ENCODE assay signal across 21 mouse cellular contexts in the genomic region with DNA sequence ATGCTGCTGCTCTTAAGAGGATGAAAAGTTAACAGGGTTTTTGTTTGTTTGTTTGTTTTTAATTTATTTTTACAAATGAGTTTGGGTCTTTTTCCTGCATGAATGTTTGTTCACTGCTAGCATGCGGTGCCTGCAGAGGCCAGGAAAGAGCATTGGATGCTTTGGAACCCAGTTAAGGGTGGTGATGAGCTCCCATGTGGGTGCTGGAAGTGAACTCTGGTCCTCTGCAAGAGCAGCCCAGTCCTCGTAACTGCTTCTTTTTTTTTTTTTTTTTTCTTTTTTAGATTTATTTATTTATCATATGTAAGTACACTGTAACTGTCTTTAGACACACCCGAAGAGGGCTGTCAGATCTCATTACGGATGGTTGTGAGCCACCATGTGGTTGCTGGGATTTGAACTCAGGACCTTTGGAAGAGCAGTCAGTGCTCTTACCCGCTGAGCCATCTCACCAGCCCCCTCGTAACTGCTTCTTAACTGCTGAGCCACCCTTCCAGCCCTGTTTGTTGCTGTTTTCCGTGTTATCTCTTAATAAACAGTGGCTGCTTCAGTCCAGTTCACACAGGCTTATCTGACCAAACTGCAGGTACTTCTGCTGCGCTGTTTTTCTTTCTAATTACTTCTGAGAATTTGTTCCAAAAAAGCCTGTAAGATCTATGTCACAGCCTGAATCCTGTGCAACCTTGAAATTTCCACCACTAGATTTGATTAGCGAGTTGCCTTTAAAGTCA. TPM values are rescaled to one million over a fixed set of nuclear protein-coding genes. Genes with fewer than 3 reads are reported as not detected.
A peak's percentile ranks its signal among the peaks of the same experiment; 100 is the strongest.
DNase-seq lines count a peak whose midpoint lies in the region; ATAC-seq and TF ChIP-seq lines count a peak whose summit lies in the region.
"Had no signal": no experiment of that assay in that cellular context is flagged by ENCODE, and none has a peak within 500 bp of the region (broad histone marks: within the 10 kb centered on the region; RNA-seq: fewer than 3 reads in every experiment).

No protein-coding gene starts in this region.

- 82% methylated on average over 9 of the region's 9 CpGs for WGBS in stomach, embryonic 15.5 days
- 73% methylated on average over 9 of the region's 9 CpGs for WGBS in stomach, postnatal 0 days
- WGBS in liver, embryonic 15.5 days (ENCODE audit: insufficient replicate concordance) = 31% methylated on average over 9 of the region's 9 CpGs

- no peak overlapping the region for H3K27ac ChIP-seq in stomach, embryonic 15.5 days
- no peak overlapping the region for H3K27ac ChIP-seq in stomach, postnatal 0 days (replicated peaks)
- peak overlapping the region; percentile 88 for H3K27ac ChIP-seq in liver, embryonic 15.5 days (replicated peaks)
- H3K27ac ChIP-seq: hindbrain, embryonic 12.5 days; limb, embryonic 13.5 days; lung, embryonic 15.5 days; macrophage; midbrain, embryonic 13.5 days had no signal

- TF ChIP-seq EP300 in stomach, postnatal 0 days (optimal IDR thresholded peaks at IDR 0.05) = no peak

- no peak overlapping the region for H3K4me2 ChIP-seq in stomach, embryonic 15.5 days
- no peak overlapping the region for H3K4me2 ChIP-seq in stomach, postnatal 0 days (replicated peaks; ENCODE audit: low read depth)
- H3K4me2 ChIP-seq in liver, embryonic 15.5 days = no peak overlapping the region
- H3K4me2 ChIP-seq: hindbrain, embryonic 12.5 days; limb, embryonic 13.5 days; lung, embryonic 15.5 days; midbrain, embryonic 13.5 days had no signal

- no peaks in the 10 kb centered on the region for H3K9me3 ChIP-seq in stomach, embryonic 15.5 days
- no peaks in the 10 kb centered on the region for H3K9me3 ChIP-seq in stomach, postnatal 0 days (ENCODE audit: control insufficient read depth, low read length)
- no peaks in the 10 kb centered on the region for H3K9me3 ChIP-seq in liver, embryonic 15.5 days (replicated peaks)
- H3K9me3 ChIP-seq: heart, embryonic 10.5 days; hindbrain, embryonic 12.5 days; limb, embryonic 13.5 days; lung, embryonic 15.5 days; midbrain, embryonic 13.5 days had no signal

- no peak overlapping the region for H3K4me3 ChIP-seq in stomach, embryonic 15.5 days (replicated peaks)
- H3K4me3 ChIP-seq in stomach, postnatal 0 days (ENCODE audit: low read depth, low read length) = no peak overlapping the region
- H3K4me3 ChIP-seq in liver, embryonic 15.5 days (replicated peaks) = no peak overlapping the region
- H3K4me3 ChIP-seq: erythroblast, embryonic 14.5 days; heart, embryonic 10.5 days; hindbrain, embryonic 12.5 days; limb, embryonic 13.5 days; lung, embryonic 15.5 days; midbrain, embryonic 13.5 days; myocyte had no signal

- no peak overlapping the region for H3K9ac ChIP-seq in stomach, embryonic 15.5 days
- no peak overlapping the region for H3K9ac ChIP-seq in stomach, postnatal 0 days (ENCODE audit: low read length)
- H3K9ac ChIP-seq in liver, embryonic 15.5 days = no peak overlapping the region
- H3K9ac ChIP-seq: hindbrain, embryonic 12.5 days; limb, embryonic 13.5 days; lung, embryonic 15.5 days; midbrain, embryonic 13.5 days had no signal

- H3K4me1 ChIP-seq in stomach, embryonic 15.5 days = peaks cover 15% of the 10 kb centered on the region; the same call in 1 of the 2 replicates
- peaks cover 2% of the 10 kb centered on the region for H3K4me1 ChIP-seq in stomach, postnatal 0 days (replicated peaks; ENCODE audit: control insufficient read depth, insufficient read depth)
- H3K4me1 ChIP-seq in liver, embryonic 15.5 days (replicated peaks) = peaks cover 67% of the 10 kb centered on the region

- no peaks in the 10 kb centered on the region for H3K36me3 ChIP-seq in stomach, embryonic 15.5 days
- no peaks in the 10 kb centered on the region for H3K36me3 ChIP-seq in stomach, postnatal 0 days (ENCODE audit: control insufficient read depth, insufficient read depth, low read length)
- no peaks in the 10 kb centered on the region for H3K36me3 ChIP-seq in liver, embryonic 15.5 days (replicated peaks)
- H3K36me3 ChIP-seq: heart, embryonic 10.5 days; hindbrain, embryonic 12.5 days; limb, embryonic 13.5 days; lung, embryonic 15.5 days; midbrain, embryonic 13.5 days had no signal

- DNase-seq in stomach, postnatal 0 days (ENCODE audit: low spot score) = no peak
- DNase-seq in urinary bladder, adult 18-20 months (ENCODE audit: low spot score in 2 of 2) = no peak
- DNase-seq in frontal cortex, postnatal 14 days (ENCODE audit: low spot score in 2 of 2) = no peak
- DNase-seq: adrenal gland, postnatal 10 days; cerebellum, adult 18-20 months; gastrocnemius, postnatal 36 days; heart, postnatal 14 days; thymus, adult 2 months had no signal

- ATAC-seq in stomach, embryonic 15.5 days (ENCODE audit: insufficient read depth, low FRiP score, low read depth) = peak; percentile 79; the same call in 1 of the 2 replicates
- ATAC-seq in stomach, postnatal 0 days (ENCODE audit: low FRiP score, low TSS enrichment) = no peak
- ATAC-seq in erythroid progenitor cell, adult 5-6 weeks (replicated peaks; ENCODE audit: low FRiP score, poor library complexity, severe bottlenecking) = peak; percentile 67; the same call in 1 of the 2 replicates
- ATAC-seq in liver, embryonic 15.5 days (ENCODE audit: insufficient read depth) = peak; percentile 87
- no peak for ATAC-seq in monocyte, adult 5-6 weeks (replicated peaks; ENCODE audit: insufficient number of reproducible peaks, low FRiP score, low TSS enrichment, poor library complexity, severe bottlenecking)
- ATAC-seq: forebrain, embryonic 14.5 days; midbrain, embryonic 13.5 days had no signal

- no peak for TF ChIP-seq CTCF in stomach, postnatal 0 days (IDR thresholded peaks at IDR 0.05; ENCODE audit: low read depth)

- no peaks in the 10 kb centered on the region for H3K27me3 ChIP-seq in stomach, embryonic 15.5 days (replicated peaks)
- H3K27me3 ChIP-seq in stomach, postnatal 0 days (ENCODE audit: control insufficient read depth, insufficient read depth, low read length) = no peaks in the 10 kb centered on the region
- no peaks in the 10 kb centered on the region for H3K27me3 ChIP-seq in liver, embryonic 15.5 days
- H3K27me3 ChIP-seq: hindbrain, embryonic 12.5 days; limb, embryonic 13.5 days; lung, embryonic 15.5 days; midbrain, embryonic 13.5 days had no signal

RNA-seq across cellular contexts. Expression of gene Arhgap32, which starts 17.3 kb away (rescaled TPM):
- 11.7 and 12.9 TPM in 2 replicates for polyA plus RNA-seq in stomach, embryonic 15.5 days (2015; fragmentation: Nextera tagmentation; extraction: Ambion mirVana)
- 8.8 and 11.4 TPM in 2 replicates for polyA plus RNA-seq in stomach, postnatal 0 days (2015; fragmentation: Nextera tagmentation; extraction: Ambion mirVana)
- total RNA-seq in erythroid progenitor cell, adult 5-6 weeks (2015; ENCODE audit: low replicate concordance) = under 0.01 TPM in 2 replicates
- 0.53 and 1.4 TPM in 2 replicates for total RNA-seq in erythroid progenitor cell, adult 5-6 weeks (2017; ENCODE audit: low replicate concordance)
- 0.40 and 0.51 TPM in 2 replicates for polyA plus RNA-seq in liver, embryonic 15.5 days (2015; fragmentation: Nextera tagmentation; extraction: Ambion mirVana)
- total RNA-seq in monocyte, adult 5-6 weeks (2017) = under 0.01 to 3.7 TPM (median 0.49 TPM) in 3 replicates
- polyA plus RNA-seq: erythroblast, embryonic 14.5 days had no signal

Comparison
In these comparisons a context has a peak if more than half of its experiments do, and no peak if none do; other contexts are left out.
1. ATAC-seq: peak in stomach, embryonic 15.5 days (single experiment), erythroid progenitor cell, adult 5-6 weeks (single experiment) and liver, embryonic 15.5 days (single experiment); none in stomach, postnatal 0 days (single experiment) and monocyte, adult 5-6 weeks (single experiment).